Mouse (Mus musculus) spleen, postnatal 4 days (tissue): Measurements from ENCODE around the gene Itgav.
A peak's percentile ranks its signal among the peaks of the same experiment; 100 is the strongest.

ENCODE experiments used
- DNase-seq, 2 experiments: peaks; one replicate each; pipeline ENCODE4 v3.0.0; 2022; ENCODE audit warnings: low spot score in 2 of 2

Itgav gene

DNA sequence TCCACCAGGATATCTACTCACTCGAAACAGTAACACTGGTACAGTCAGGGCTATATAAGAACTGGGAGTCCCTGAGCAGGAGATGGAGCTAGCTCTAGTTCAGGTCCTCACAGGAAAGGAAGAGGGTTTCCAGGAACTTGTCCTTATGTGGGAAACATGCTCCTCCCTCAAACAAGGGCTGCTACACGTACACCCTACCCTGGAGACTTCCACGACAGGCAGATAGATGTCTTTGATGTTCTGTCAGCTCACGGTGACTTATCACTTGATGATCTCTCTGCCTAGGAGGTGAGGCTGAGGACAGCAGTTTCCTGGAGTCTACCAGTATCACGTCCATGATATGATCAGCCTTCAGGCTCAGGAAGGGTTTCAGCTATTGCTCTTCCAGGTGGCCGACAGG, 21.1 kb downstream of the Itgav start:
- no peak for DNase-seq

DNA sequence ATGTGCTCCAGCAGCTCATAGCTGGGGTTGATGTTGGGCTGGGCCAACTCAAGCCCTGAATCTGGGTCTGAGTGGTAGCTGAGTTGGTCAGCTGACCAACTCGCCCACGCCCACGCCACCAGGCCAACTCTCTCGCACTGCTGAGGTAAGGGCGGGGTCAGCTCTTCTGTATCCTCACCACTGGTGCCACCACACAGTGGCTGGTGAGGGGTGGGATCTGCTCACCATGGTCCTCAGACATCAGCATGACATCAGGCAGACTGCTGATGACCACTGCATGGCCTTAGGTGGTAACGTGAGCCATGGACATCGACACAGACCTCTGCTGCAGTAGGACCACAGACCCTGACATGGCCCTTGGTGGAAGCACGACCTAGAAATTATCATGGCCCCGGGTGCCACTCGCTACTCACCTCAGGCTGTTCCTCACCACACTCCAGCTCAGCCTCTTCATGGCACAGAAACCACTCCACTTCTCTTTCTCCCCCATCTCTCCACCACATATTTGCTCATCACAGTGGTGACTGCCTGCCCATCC, 24.5 kb downstream of the Itgav start:
- DNase-seq, result no peak

DNA sequence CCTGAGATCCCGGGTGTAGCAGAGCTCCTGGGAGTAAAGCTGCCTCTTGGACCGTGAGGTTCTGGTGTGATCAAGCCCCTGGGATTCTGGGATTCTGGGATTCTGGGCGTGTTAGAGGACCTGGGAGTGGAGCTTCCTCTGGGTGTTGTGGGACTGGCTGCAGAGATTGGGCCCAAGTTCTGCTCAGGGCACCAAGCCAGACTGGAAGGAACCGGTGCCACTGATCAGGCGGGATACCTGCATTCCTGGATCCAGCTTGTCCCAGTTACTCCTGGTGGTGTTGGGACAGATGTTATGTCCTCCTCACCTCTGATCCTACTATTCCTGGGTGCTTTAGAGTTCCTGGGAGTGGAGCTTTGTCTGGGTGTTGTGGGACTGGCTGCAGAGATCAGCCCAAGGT, 28.8 kb downstream of the Itgav start:
- no peak for DNase-seq

DNA sequence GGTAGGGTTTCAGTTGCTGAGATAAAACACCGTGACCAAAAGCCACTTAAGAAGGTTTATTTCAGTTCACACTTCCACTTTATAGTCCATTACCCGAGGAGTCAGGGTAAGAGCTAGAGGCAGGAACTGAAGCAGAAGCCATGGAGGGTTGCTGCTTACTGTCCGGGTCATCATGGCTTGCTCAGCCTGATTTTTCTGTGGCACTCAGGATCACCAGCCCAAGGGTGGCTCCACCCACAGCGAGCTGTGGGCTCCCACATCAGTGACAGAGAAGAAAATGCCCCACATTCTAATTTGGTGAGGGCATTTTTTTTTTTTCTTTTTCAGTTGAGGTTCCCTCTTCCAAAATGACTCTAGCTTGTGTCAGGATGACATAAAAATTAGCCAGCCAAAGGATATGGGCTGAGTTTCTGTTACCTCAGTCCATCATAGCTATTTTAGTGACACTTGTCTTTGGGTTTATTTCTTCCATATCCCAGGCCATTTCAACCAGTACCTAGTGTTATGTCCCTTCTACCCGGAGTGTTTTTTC, 30.2 kb downstream of the Itgav start:
- DNase-seq, result no peak

DNA sequence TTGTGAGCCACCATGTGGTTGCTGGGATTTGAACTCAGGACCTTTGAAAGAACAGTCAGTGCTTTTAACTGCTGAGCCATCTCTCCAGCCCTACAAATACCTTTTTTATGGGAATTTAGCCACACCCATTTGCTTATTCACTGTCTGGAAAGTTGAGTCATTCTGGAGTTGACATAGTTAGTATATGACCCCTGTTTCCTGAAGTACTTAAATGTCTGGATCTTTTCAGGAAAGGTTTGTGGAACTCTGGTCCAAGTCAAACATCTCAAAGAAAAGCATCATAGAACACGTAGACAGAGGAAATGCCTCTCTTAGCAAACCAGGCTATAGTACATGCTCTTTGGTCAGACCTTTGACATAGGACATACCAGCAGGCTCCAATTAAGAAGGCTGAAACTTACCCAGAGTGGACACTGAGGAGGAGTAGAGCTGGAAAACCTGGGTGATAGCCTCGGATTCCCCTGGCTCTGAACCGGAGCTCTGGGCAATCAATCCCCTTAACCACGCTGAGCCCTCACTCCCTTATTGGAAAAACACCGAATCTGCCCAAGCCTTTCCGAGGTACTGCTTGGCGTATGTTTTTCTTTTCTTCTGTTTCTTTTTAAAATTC, 34.5 kb downstream of the Itgav start:
- DNase-seq, result no peak

DNA sequence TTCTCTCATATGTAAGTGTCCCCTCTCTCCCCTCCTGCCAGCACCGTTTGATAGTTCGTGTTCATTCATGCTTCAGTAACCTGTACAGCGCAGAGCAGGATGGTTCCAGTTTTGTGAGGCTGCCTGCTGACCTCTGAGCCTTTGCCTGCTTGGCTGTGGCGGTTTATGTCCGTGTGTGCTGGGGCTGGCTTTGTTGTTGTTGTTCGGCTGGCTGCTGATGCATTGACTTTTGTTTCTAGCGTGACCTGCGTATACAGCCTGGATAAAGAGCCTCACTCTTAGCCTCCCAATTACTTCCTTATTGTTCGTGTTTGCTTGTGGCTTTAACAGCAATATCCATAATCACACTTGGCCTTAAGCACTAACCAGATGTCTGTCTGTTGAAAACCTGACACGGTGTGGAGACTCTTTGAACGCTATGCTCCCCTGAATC, 35.0 kb downstream of the Itgav start:
- no peak for DNase-seq

DNA sequence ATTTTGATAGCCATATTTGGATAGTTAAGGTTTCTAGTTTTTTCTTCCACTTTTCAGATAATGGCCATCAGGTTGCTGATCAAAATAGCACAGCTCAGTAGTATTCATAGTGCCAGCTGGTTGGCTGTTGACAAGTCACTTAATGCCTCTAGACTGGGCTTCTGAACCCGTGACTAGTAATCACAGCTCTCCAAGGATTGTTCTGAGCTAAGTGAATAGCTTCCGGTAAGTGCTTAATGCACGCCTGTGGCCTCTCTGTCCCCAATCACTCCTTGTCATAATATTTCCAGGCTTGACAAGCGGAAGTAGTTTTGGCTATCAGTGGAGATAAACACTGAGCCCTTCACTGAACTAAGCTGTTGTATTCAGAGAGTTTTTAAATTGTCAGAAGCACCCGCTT, 35.5 kb downstream of the Itgav start:
- DNase-seq, result no peak

DNA sequence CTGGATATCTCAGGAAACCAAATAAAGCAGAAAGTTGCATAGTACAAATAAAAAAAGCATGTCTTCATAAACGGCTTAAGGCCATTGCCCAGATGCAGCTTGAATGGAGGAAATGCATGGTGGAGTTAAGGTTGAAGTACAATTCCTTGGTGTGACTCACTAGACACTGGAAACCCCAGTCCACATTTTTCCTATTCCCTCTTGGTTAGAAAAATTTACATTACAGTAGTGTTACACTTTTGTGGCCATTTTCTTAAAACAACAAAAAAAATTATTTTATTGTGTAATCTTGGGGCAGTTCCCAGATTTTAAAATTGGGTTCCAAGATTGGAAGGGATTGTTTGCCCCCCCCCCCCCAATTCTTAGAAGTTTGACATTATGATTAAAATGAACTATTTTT, 35.9 kb downstream of the Itgav start:
- DNase-seq, result no peak

DNA sequence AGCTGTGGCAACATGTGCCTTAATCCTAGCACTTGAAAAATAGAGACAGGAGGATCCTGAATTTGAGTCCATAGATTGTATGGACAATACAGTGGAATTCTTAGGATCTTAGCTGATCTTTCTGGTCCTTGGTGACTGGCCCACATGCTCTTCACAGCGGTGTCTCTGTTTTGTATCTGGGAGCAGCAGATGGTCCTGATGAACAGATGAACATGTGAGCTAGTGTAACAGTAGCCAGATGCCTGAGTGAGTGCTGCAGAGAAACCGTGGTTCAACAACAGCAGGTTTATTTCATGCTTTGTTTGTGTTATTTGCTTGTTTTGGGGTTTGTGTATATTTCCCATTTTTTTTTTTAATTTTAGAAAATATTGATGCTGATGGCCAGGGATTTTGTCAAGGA, 37.3 kb downstream of the Itgav start:
- no peak for DNase-seq

DNA sequence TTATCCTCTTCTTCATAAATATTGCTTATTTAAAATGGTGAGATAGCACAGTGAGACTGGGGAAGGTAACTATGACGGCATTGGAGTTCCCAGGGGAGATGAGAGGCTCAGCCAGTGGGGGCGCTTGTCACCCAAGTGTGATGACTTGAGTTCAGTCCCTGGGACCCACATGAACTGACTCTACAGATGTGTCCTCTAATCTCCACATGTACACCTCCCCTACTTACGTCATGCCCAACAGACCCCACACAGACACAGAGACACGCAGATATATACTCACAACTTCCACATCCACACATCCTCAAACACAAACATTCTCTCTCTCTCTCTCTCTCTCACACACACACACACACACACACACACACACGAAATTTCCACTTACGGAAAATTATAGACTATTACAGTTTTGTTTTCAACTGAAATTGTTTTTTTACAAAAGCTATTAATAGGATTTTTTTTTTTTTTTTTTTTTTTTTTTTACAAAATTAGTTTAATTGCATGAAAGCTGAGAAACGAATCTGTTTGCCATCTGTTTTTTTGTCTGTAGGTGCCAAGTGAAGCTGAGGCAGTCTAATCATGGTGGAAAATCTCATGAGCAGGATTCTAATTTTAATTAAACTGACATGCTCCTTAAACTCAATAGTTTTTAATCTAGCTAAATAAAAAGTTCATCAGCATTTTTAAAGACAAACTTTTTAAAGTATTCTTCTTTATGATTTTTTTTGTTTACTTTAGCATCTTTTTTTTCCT, 38.1 kb downstream of the Itgav start:
- DNase-seq, result no peak

DNA sequence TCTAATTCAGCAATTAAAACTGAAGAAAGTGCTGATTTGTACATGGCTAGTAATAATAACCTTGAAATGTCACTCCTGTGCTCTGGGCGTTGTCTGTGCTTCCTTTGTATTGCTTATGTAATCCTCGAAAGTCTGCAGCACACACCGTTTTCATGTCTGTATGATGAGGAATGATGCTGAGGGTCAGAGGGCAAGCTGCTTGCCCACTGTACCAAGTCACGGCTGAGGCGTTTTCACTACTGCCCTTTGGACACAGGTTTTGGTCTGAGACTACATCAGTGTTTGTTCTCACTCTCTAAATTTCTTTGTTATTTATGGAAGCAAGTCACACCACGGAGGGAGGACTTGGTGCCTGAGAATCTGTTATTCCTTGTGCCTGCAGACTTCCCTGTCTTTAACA, 41.9 kb downstream of the Itgav start:
- DNase-seq, result no peak

DNA sequence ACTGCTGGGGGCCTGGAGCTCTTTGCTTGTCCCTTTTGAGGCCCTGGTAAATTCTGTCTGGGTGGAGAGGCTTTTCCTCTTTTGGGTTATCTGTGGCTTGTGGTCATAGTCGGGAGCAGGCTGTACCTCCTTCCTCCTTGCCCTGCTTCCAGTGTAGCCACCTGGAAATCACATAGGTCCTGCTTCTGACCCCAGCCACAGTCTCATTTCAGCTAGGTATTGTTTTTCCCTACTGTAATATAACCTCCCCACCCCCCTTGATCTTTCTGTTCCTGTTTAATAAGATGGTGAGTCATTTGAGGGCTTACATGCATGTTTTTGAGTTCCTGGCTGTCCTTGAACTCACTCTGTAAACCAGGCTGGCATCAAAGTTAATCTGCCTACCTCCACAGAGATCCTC, 42.7 kb downstream of the Itgav start:
- DNase-seq, result no peak

DNA sequence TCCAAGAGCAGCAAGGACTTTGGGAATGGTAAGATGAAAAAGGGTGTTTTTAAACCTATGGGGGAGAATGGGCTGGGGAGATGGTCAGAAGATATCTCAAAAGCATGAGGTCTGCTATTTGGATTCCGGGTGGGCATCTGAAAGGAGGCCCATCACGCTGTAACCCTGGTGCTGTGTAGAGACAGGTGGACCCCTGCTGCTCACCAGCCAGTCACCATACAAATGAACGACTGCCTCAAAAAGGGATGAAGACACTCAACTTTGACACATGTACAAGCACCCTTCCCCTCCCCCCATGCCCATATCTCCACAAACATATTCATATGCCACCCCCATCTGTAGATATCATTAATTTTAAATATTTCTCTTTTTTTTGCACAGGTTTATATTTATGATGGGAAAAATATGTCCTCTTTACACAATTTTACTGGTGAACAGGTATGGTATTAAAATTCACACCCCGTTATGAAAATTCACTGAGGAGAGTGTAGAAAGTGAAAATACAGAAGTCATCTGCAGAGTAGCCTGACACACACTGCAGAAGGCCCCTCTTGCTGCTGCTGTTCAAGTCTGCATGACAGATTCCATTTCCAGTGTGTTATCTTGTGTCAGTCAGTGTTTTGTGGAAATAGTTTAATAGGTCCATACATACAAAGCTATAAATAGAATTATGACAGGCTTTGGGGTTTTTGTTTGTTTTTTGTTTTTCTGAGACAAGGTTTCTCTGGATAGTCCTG, 44.3 kb downstream of the Itgav start:
- no peak for DNase-seq

DNA sequence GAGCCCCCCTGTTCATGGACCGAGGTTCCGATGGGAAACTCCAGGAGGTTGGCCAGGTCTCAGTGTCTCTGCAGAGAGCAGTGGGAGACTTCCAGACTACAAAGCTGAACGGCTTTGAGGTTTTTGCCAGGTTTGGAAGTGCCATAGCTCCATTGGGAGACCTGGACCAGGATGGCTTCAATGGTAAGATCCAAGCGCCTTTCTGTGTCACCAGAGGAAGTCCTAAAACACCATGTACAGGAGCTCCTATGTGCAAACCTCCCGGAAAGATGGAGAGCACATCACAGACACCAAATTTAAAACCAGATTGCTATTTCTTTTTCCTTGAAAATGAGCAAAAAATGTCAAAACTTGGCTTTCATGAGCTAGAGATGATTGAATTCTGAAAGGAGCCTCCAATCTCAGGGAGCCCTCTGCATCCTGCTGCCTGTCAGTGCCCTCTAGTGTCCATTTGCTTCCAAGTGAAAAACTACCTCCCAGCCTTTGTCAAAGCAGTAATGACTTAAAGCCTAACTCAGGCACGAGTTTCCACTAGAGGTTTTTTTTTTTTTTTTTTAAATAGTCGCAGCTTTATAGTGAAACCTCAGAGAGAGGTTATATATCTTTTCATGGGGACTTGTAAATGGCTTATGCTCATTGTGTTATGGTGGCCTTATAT, 47.1 kb downstream of the Itgav start:
- DNase-seq, result no peak

DNA sequence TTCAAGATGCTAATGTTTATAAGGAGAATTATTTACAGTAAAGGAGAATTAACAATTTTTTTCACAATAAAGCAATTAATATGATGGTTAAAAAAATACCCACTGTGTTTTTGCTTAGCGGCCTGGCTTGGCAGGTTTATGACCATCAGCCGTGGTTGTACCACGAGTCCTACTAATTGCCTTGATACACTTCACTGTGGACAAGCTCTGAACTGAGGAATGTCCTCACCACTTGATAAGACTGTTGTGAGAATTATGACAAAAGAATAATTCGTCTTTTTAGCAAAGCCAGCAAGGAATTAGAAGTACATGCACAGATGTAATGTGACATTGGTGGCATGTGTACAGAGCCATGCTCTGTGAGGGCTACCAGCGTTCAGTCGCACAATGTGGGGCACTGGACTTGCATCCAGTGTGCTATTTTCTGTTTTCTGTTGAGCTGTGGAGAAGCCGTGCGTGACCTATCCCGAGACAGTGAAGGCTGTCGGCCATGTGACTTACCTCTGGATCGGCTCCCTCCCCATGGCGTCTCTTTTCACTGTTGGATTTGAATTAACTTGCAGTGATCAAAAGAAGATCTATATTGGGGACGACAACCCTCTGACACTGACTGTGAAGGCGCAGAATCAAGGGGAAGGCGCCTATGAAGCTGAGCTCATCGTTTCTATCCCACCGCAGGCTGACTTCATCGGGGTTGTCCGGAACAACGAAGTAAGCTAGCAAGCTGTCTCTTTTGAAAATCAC, 67.3 kb downstream of the Itgav start:
- DNase-seq, result no peak

DNA sequence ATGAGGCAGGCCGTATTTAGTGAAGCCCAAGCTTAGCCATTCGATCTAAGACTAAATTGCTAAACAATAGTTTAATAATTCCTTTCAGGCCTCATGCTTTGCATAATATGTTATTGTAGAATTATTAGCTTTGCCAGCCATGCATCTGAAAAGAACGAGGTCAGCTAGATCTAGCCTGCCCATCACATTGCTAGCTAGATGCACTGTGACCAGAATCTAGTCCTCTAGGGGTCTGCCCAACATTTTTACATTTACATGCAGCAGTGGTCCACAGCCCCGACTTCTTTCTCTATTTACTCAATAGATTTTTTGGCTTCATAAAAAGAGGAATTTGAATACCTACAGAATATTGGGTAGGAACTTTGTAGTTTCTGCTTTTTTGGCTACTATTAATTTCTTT, 67.9 kb downstream of the Itgav start:
- no peak for DNase-seq

DNA sequence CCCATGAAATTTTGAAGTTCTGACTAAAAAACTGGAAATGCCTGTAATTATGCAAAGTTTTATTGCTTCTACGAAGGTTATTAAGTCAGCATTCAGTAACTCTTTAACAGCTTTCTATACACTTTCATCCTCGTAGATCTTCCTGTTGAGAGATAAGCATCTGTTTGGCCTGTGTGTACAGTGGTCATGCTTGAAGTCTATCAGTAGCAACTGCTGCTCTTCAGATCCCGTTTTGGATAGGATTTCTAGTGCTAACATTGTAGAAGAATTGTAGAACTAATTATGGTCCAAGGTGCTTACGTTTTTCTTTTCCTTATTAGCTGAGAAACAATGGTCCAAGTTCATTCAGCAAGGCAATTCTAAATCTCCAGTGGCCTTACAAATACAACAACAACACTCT, 71.6 kb downstream of the Itgav start:
- no peak for DNase-seq

DNA sequence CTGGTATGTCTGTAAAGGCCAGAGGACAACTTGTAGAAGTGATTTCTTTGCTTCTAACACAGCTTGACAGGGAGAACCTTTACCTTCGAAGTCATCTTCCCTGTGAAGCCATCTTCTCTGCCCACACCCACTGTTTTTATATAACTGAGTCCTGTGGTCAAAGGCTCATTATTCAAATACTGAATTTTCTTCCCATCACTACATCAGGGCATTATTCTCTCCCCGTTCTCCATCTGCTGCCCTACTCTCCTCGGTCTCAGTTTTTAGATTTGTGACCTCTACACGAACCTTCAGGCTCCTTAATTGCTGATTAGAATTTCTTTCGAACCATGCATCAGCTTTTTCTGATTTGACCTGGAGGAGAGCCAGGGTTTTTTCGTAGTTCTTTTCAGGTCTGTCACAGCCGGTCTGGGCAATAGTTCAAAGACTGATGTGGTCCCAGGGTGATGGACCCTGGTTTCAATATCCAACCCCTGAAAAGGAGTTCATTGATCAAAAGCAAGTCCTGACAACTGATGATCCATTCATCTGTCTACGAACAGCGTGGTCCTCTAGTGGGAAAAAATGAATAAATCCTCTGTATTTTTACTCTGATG, 73.8 kb downstream of the Itgav start:
- no peak for DNase-seq

DNA sequence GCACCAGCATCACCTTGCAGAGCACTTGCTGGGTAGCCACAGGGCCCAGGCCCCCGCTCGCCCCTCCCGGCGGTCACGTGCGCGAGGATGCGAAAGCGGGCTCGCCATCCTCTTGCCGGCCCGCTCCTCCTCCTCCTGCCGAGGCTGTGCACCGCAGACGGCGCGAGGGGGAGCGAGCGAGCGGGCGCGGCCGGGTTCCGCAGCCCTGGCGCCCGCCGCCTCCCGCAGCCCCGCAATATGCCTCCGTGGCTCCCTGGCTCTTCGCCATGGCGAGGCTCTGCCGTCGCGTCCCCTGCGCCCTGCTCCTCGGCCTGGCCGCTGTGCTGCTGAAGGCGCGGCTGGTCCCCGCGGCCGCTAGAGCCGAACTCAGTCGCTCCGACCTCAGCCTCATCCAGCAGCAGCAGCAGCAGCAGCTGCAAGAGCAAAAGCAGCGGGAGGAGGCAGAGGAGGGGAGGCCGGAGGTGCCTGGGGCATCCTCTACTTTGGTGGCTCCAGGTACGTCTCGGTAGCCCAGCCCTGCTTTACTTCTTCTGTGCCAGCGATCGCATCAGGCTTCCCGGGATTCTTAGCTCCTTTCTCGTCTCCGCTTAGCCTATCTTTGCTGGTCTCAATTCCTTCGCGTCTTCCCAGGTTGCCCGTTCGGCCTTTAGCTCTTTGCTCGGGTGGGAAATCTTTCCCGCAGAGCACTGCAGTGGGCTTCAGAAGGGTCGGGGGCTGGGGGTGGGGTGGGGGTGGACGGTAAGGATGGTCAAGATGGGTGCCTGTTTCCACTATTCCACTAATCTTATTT, 88.5 kb downstream of the Itgav start, which contains the start of gene Fam171b:
Gene Fam171b, plus strand, starts transcription at position 154 of the 790 bp plus-strand sequence.
- peak; percentile 27 to 66 for DNase-seq
